Mouse (Mus musculus) kidney, postnatal 36 days (tissue): Measurements from ENCODE around the gene Gna15.

Source experiments
- DNase-seq, 2 experiments: peaks; one replicate each; pipeline ENCODE4 v3.0.0; 2021 to 2022; ENCODE audit warnings: mixed read lengths in 2 of 2

Gna15 gene

DNA sequence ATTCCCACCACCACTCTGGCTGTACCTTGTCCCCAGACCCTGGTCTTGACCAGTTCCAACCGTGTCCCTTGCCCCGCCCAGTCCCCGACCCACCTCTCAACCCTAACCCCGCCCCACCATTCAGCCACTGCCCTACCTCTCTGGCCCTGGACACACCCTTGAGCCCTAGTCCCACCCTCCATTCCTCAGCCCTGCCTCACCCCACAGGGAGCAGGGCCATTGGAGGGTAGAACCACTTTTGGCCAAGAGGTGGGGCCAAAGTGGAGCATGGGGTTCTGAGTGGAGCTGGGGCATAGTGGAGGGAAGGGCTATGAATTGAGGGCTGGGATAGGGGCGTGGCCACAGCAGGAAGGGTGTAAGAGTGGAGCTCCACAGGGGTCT, 58.8 kb downstream of the Gna15 start:
- no peak for DNase-seq

DNA sequence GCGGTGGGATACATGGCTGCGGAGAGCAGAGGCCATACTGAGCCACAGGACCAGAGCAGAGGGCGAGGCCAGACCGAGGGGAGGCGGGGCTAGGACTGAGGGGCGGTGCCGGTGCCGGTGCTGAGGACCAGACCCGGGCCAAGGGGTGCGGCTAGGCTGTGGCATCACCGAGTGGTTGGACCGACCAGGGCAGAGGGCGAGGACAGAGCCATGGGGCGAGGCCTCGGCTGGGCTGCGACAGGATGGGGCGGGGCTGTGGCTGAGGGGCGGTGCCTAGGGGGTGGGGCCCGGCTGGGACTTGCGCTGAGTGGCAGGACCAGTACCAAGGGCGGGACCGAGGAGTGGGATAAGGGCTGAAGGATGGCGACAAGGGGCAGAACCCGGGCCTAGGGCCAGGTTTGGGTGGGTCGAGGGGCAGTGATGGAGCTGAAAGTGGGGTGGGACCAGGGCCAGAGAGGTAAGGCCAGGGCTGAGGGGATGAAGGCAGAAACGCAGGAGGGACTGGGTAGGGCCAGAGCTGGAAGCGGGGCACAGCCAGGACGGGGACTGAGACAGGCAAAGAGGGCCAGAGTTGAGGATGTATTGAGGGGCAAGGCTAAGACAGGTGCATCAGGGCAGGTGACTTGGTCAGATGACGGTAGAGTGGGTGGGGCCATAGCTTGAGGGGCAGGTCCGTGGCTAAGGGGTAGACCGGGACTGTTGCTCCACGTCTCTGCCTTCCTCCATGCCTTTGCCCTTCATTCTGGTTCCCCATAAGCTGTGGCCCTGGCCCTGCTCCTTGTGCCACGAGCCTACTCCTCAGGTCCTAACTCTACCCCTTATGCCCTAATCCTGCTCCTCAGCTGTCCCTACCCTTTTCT, 59.4 kb downstream of the Gna15 start:
- DNase-seq: peak; percentile 55 to 74

DNA sequence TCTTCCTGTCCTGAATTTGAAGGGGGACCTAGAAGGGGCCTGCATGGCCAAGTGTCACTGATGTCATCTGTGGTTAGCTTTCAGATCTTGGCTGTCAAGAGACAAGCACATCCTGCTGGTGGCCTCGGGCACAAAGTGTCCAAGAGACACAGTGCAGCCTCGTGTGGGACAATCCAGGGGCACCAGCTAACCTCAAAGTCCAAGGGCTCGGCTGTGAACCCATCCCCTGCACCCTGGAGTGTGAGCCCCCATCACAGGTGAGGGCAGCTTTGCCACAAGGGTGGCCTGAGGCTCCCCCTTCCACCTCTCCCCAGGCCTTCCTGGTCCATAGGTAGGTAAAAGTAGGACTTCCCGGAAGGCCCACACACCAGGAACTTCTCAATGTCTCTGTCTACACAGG, 60.5 kb downstream of the Gna15 start:
- no peak for DNase-seq

DNA sequence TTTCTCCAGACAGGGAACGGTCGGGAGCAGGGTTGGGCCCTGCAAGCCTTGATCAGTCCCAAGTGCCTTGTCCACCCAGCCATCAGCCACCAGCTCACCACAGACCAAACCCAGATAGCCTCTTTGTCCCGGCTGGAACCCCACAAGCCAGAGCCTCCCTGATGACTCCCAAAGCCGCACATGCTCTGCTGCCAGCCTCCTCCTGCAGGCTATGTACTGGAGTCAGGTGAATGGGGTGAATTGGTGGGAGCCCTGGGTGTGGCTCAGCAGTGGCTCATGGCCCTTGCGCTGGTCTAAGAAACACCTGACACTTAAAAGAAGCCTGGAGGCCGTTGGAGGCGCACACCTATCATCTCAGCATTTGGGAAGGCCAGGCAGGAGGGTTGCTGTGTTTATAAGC, 61.1 kb downstream of the Gna15 start:
- DNase-seq: no peak

DNA sequence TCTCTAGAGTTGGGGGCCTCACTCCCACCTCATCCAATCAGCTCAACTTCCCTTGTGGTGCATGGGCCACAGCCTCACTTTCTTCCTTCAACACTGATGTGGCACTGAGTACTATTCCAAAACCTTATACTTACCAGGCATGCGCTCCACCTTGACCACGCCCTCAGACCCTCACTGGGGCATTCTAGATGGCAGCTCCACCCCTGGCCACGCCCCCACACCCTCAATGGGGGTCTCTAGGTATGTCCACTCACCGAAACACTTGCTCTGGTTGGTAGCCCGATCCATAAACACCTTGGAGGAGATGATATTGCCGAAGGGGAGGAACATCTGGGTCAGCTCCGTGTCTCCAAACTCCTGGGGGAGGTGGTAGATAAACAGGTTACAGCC, 61.6 kb downstream of the Gna15 start:
- no peak for DNase-seq

DNA sequence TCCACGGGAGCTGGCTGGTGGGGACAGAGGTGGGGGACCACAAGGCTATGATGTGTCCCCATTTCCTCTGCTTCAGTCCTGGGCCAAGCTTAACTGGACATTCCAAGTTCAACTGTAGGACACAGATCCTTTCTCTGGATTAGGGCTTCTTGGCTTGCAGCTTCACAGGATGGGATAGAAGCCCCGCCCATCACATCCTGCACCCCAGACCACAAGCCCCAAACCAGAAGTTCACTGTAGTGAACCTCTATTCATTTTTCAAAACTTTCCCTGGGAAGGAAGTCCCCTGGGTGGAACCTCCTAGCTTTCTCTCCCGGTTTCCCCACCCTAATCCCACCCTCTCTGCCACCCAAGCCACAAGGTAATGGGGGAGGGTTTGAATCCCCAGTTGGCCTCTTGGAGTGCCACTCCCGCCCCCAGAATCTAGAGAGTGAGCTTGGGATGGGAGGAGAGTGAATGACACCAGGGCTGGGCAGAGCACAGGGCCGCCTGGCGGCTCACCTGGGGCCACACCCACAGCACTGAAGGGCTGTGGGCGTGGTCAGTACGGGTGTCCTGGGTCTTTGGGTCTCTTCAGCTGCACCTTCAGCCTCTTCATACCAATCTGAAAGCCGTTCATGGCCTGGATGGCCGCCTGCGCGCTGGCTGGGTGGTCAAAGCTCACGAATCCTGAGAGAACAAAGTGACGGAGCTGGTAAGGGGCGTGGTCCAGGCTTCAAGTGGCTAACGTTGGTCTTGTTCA, 62.2 kb downstream of the Gna15 start:
- peak in 1 of 2 experiments; percentile 24 for DNase-seq

DNA sequence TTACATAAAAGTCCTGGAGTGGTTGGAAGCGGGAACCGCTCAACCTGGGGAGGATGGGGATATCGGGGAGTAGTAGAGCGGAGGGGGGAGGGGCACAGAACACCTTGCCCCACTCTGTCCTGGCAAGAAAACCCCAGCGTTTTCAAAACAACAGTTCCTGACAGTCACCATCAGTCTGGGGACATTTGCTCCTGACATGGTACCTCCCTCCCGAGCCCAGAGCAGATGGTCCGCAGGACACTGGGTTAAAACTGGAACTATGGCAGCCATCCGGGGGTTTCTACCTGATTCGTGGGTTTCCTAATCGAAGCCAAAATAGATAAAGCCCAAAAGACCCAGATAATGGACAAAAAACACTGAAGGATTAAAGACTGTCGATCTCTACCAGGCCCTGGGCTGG, 63.1 kb downstream of the Gna15 start:
- DNase-seq: no peak

DNA sequence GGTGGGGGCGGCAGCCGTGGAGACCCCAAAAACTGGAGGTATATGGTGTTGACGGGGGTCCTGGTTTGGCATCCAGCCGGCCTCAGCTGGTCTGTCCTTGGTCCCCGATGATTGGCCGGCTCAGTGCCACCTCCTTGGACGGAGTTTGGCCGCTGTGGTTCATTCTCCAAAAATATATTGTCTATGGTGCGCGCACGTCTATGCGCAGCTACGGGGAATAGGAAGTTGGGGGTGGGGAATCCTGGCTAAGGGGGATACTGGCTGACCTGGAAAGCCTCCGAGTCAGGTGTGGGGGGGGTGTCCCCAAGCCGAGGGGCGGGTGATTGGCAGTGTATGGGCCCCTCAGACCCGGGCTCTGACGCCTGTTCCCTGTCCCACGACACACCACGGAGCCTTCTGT, 63.6 kb downstream of the Gna15 start:
- DNase-seq: no peak

DNA sequence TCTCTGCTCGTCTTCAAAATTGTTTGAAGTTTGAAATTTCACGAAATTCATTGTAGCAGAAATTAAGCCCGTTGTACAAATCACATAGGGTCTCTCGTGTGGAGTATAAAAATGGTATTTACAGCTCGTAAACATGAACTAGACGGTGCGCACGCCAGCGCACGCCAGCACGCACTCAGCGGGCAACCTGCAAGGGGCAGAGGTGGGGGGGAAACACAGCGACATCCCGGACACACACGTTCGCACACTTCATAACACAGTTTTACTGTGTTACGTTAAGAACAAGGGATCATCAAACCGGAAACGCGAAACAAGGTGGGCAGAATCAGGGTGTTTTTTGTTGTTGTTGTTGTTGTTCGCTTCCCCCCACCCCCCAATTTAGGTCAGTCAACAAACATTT, 64.6 kb downstream of the Gna15 start:
- DNase-seq: no peak

DNA sequence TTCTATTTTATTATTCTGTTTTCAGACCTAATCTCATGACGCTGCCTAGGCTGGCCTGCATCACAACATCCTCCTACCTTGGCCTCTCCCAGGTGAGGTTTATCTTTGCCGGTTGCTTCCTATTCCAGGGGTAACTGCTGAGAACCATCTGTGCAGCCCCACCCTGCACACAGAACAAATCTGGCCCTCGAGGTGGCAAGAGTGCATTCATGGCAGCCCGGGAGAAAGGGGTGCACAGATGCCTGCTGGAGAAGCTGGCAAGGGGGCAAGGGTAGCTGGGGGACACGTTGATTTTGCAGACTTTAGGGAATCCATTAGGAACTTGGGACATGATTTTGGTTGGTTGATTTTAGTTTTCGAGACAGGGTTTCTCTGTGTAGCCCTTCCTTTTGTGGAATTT, 65.8 kb downstream of the Gna15 start:
- DNase-seq: no peak

DNA sequence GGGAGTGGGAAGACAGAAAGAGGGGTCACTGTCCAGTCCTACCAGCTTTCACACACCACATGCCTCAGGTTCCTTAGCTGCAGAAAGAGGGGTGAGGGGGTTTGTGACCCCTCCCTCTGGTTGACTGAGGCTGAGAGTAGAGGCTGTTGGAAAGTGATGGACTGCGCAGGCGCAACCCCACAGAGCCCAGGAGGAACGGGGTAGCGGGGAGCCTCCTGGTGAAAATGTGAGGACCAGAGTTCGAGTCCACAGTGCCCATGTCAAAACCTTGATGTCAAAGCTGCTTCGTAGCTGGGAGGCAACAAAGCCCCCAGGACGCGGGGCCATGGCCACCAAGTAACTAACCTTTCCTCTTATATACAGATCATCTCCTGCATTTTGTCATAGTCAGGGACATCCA, 66.4 kb downstream of the Gna15 start:
- no peak for DNase-seq

DNA sequence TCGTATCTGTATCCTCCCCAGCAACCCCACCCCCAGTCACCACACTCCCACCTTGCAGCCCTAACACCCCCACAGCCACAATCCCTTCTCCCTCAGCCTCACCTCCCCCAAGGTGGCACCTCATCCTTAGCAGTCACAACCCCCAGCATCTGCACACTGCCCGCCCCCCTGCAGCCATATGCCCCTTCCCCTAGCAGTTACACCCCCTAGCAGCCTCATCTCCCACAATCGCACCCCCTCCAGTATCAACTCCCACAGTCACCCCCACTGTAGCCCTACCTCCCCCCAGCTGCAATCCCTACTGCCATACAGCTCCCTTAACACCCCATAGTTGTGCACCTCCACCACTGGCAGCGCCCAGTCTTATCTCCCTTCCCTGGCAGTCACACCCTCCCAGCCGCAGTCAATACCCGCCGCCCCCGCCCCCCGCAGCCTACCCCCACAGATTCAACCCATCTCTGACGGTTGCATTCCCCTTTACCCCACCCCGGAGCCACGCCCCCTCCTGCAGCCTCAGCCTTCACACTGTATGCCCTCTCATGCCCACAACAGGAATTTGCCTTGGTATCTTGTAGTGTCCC, 67.0 kb downstream of the Gna15 start:
- DNase-seq: no peak

DNA sequence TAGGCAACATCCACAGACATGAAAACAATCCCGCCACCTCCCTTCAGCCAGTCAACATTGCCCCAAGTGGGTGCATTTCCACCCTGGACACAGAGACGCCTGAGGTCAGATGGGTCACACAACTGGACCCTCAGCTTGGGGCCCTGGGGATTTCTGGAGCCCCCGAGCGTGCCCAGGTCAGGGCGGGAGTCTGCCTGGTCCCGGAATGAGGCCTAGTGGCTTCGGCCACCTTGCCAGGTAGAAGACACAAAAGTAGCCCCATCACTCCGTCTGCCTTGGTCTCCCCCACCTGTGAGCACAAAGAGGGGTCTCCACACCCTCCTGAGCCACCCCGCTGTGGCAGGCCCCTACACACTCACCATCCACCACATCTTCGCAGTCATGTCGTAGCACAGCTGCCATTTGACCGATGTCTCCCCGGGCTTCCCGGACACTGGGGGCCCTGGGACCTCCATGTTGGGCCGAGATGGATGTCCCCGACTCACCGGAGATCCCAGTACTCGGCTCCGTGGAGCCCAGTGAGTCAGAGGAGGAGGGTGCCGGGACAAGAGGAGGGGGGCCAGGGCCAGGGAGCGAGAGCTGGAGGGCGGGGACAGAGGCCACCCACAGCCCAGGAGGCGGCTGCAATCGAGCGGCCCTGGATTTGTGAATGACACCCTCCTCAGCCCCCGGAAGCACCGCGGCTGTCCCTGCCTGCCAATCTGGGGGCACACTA, 68.7 kb downstream of the Gna15 start, which contains the start of gene Nfic:
Nfic (minus strand) TSS at position 455 of the 715 bp plus-strand sequence.
- DNase-seq: no peak

DNA sequence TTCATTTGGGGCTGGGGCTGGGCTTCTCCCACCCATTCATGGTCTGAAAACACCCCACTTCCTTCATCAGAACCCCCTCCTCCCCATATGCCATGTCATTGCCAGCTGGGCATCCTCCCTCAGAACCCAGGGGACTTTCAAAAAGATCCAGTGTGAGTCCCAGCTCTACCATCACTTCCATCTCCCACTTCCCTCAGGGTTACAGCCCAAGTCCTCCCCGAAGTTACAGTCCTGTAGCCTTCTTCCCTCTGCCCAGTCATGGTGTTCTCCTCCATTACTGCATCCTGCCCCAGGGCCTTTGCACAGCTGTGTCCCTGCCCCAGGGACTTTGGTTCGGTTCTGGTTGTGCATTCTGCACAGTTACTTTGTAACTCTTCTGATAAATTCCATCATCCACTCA, 69.9 kb downstream of the Gna15 start:
- DNase-seq: no peak

DNA sequence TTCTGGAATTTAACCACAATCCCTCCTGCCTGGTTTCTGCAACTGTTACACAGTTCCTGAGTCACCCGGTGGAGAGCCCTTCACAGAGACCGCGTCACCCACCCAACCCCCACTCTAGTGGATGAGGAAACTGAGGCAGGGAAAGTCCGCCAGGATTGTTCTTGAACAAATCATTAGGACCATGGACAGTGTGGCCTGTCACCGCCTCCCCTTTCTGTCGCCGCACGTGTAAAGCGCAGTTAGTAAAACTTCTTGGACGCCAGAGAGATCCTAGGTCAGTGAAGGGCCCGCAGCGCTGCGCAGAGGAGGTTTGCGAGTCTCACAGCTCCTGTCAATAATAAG, 71.1 kb downstream of the Gna15 start:
- no peak for DNase-seq
